Mouse (Mus musculus) embryonic fibroblast, embryonic 13.5 days (primary cell): ENCODE measurements at regions not wholly inside any gene's neighbourhood (a gene's known extent, or its start where the extent isn't known, plus 50 kb on each side); places are given as distances from the start of the nearest gene placed in this dataset.

Experiments used
- H3K27ac ChIP-seq: 2 replicates; pipeline ENCODE4 v1.5.1; 2012; ENCODE audit warnings: low read length, control low read depth, inconsistent platforms; ENCODE audit not compliant: insufficient read depth
- H3K4me1 ChIP-seq: 2 replicates; pipeline ENCODE4 v1.6.1; 2011; ENCODE audit warnings: low read length; ENCODE audit not compliant: control insufficient read depth, insufficient read depth
- H3K4me3 ChIP-seq: 2 replicates; pipeline ENCODE4 v1.5.1; 2011; ENCODE audit warnings: mild to moderate bottlenecking, control low read depth, low read length; ENCODE audit not compliant: insufficient read depth
- CTCF ChIP-seq: IDR thresholded peaks from 2 replicates; pipeline ENCODE4 v1.5.1; 2011; ENCODE audit warnings: mild to moderate bottlenecking, control low read depth, low read length, moderate library complexity, borderline replicate concordance; ENCODE audit not compliant: insufficient read depth
- POLR2A ChIP-seq: IDR thresholded peaks from 2 replicates; pipeline ENCODE4 v1.6.1; 2011; ENCODE audit warnings: low read depth, mild to moderate bottlenecking, control low read depth, low read length, moderate library complexity

DNA sequence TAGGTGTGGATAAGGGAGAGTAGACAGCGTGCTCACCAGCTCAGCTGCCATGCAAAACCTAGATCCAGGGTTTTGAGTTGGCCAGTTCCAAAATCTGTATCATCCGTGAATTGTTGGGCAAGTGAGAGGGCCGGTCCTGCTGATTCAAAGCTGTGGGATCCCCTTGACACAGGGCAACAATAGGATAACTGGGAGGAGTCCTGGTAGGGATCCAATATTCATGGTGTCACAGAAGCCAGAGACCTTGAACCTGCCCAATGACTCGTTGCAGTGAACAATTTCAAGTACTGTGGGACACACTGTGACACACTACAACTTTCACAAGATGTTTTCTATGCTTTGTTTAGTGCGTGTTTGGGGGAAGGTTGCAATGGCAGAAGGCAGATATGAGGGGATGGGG lies 172.2 kb downstream of the Spata18 start:
- no peak overlapping the region for H3K4me3 ChIP-seq
- no peak overlapping the region for H3K27ac ChIP-seq
- TF ChIP-seq CTCF (no peak), POLR2A (no peak)
- no peaks in the 10 kb centered on the region for H3K4me1 ChIP-seq

- TF ChIP-seq CTCF, result no peak
- H3K27ac ChIP-seq, result no peak overlapping the region
- no peaks in the 10 kb centered on the region for H3K4me1 ChIP-seq
- H3K4me3 ChIP-seq, result no peak overlapping the region
These were observed 175.8 kb downstream of the Spata18 start for GRCm38 (mm10) chr5:73826941-73827340.

GRCm38 (mm10) chr5:73833721-73834120 lies 182.5 kb downstream of the Spata18 start:
- Histone ChIP-seq H3K4me3 (no peak overlapping the region), H3K4me1 (no peaks in the 10 kb centered on the region), H3K27ac (no peak overlapping the region)
- TF ChIP-seq POLR2A (no peak), CTCF (no peak)

DNA sequence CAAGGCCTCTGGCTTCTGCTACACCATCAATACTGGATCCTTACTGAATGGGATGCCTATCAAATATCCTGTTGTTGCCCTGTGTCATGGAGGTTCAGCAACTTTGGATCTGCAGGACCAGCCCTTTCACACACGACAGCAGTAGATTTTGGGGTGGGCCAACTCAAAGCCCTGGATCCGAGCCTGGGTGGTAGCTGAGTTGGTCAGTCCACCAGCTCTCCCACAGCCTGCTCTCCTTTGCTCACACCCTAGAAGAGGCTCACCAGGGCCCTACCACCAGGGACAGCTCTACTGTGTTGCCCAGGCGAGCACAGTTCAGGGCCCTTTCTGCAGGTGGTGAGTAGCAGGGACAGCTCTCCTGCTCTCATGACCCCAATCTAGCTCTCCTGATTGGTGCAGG lies 192.6 kb downstream of the Spata18 start:
- TF ChIP-seq CTCF, result no peak
- no peak for TF ChIP-seq POLR2A
- Histone ChIP-seq H3K27ac (no peak overlapping the region), H3K4me3 (no peak overlapping the region), H3K4me1 (no peaks in the 10 kb centered on the region)

- Histone ChIP-seq H3K4me3 (no peak overlapping the region), H3K27ac (no peak overlapping the region), H3K4me1 (no peaks in the 10 kb centered on the region)
- TF ChIP-seq POLR2A, result no peak
- TF ChIP-seq CTCF, result no peak
These were observed 195.1 kb downstream of the Spata18 start for GRCm38 (mm10) chr5:73846096-73846782.

- TF ChIP-seq CTCF, result no peak
- TF ChIP-seq POLR2A, result no peak
These were observed 195.6 kb downstream of the Spata18 start for GRCm38 (mm10) chr5:73846783-73847151.

DNA sequence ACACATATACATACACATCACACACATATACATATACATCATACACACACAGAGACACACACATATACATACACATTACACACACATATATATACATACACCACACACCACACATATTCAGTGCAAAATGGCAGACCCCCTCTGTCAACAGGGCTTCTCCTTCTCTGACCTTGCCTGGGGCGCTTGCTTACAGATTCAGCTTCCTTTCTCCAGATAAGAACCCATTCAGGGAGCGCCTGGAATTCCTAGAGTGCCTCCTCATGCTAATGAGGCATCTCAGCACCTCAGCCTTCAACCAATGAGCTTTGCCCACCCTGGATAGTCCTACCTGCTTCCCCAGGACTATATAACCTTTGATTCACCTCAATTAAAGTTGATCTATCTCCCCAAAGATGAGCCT lies 200.3 kb downstream of the Spata18 start:
- Histone ChIP-seq H3K4me1 (peaks cover 2% of the 10 kb centered on the region; the same call in 1 of the 2 replicates), H3K27ac (no peak overlapping the region), H3K4me3 (no peak overlapping the region)
- no peak for TF ChIP-seq CTCF
- TF ChIP-seq POLR2A, result no peak

More at GRCm38 (mm10) chr5:73846783-73847151, 195.6 kb downstream of the Spata18 start:
- H3K4me1 ChIP-seq, result no peaks in the 10 kb centered on the region
- H3K4me3 ChIP-seq, result no peak overlapping the region
- no peak overlapping the region for H3K27ac ChIP-seq

GRCm38 (mm10) chr5:73854025-73854773 lies 203.0 kb downstream of the Spata18 start:
- Histone ChIP-seq H3K27ac (peak overlapping the region; percentile 60), H3K4me1 (peaks cover 2% of the 10 kb centered on the region; the same call in 1 of the 2 replicates), H3K4me3 (no peak overlapping the region)
- peak; percentile 82 for TF ChIP-seq CTCF
- no peak for TF ChIP-seq POLR2A

GRCm38 (mm10) chr5:73854774-73855371 lies 203.7 kb downstream of the Spata18 start:
- peaks cover 2% of the 10 kb centered on the region; the same call in 1 of the 2 replicates for H3K4me1 ChIP-seq
- no peak for TF ChIP-seq CTCF
- no peak for TF ChIP-seq POLR2A
- H3K4me3 ChIP-seq, result no peak overlapping the region
- H3K27ac ChIP-seq, result peak overlapping the region; percentile 60

DNA sequence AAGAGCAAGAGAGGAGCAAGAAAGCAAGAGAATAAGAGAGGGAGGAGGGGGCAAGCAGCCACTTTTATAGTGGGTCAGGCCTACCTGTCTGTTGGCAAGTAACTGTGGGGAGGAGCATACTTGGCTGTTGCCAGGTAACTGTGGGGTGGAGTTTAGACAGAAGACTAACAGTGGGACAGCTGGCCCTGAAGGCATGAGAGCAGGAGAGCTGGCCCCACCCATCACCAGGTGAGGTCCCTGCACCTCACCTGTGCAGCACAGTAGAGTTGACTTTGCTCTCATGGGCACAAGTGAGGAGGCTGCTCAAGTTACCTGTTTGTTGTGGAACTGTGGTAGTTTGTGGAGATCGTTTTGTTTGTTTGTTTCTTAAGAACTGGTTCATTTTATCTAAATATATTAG lies 208.1 kb downstream of the Spata18 start:
- no peak overlapping the region for H3K4me3 ChIP-seq
- H3K4me1 ChIP-seq, result peaks cover 2% of the 10 kb centered on the region; the same call in 1 of the 2 replicates
- no peak for TF ChIP-seq CTCF
- TF ChIP-seq POLR2A, result no peak
- no peak overlapping the region for H3K27ac ChIP-seq
